Mouse (Mus musculus) E14TG2a.4 (cell line): ENCODE results near the gene Fscn3.

ENCODE experiments used
- CTCF ChIP-seq: conservative IDR thresholded peaks from 2 replicates; pipeline ENCODE4 v1.5.1; 2014; ENCODE audit warnings: low read length
- POU5F1 ChIP-seq: IDR thresholded peaks from 2 replicates; pipeline ENCODE4 v1.6.1; 2014; ENCODE audit warnings: low read length, borderline replicate concordance

DNA sequence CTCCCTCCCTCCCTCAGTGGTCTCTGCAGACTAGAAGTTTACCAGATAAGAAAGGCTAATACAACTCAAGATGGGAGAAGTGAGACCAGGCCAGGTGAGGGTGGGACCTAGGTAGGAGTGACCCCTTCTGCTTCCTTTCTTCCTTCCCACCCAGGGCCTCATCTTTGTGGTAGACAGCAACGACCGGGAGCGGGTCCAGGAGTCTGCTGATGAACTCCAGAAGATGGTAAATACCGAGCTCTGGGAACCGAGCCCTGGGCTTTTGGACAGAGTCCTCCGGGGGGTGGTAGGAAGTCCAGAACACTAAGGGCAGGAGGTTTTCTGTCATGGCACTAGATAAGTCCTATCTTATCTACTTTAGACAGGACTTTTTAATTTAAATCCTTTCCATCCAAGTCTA lies 2.6 kb upstream of the Fscn3 start:
- TF ChIP-seq CTCF (no peak), POU5F1 (no peak)
